Mouse (Mus musculus): Measurements from ENCODE around the gene Dnajb9. TPM values are rescaled to one million over a fixed set of nuclear protein-coding genes. Genes with fewer than 3 reads are reported as not detected.
"Not testable (repeated sequence)": the region's sequence is repeated elsewhere in the genome, so short reads cannot be mapped to it uniquely, and the experiment has no call there.

The Dnajb9 gene
- polyA plus RNA-seq, 1 experiment from 2014 or later, result 30.5 TPM

GRCm38 (mm10) chr12:44221651-44222356 is 11.7 kb upstream of the Dnajb9 start:
- ATAC-seq (replicated peaks; ENCODE audit: insufficient number of reproducible peaks, low FRiP score, low TSS enrichment, low read depth), result no peak; the same call in 1 of the 2 replicates
- no peak overlapping the region for H3K27ac ChIP-seq (replicated peaks; ENCODE audit: low read depth, low read length)
- peak overlapping the region; percentile 63 for H3K4me3 ChIP-seq (ENCODE audit: low read depth, low read length)
- peak overlapping the region; percentile 76 for H3K9ac ChIP-seq (replicated peaks; ENCODE audit: low read length)
- H3K4me1 ChIP-seq (ENCODE audit: control insufficient read depth, insufficient read depth, low read length), result no peaks in the 10 kb centered on the region
- no peaks in the 10 kb centered on the region for H3K27me3 ChIP-seq (ENCODE audit: control insufficient read depth, insufficient read depth, low read length)
- peak overlapping the region; percentile 88 for H3K4me2 ChIP-seq (ENCODE audit: low read depth, low read length)
- no peaks in the 10 kb centered on the region for H3K36me3 ChIP-seq (replicated peaks; ENCODE audit: control insufficient read depth, insufficient read depth, low read depth, low read length)
- under 1% methylated on average over 84 of the region's 89 CpGs for WGBS
- H3K9me3 ChIP-seq (replicated peaks; ENCODE audit: control insufficient read depth, low read length), result no peaks in the 10 kb centered on the region
- peak; percentile 23 for DNase-seq (ENCODE audit: low spot score)

GRCm38 (mm10) chr12:44221070-44221469 is 10.9 kb upstream of the Dnajb9 start, which contains the start of gene Pnpla8:
Gene Pnpla8 (plus strand): TSS chr12:44221370.
- H3K4me3 ChIP-seq (ENCODE audit: low read depth, low read length), result peak within 1 kb of the TSS; percentile 63
- not testable (repeated sequence) for H3K36me3 ChIP-seq (replicated peaks; ENCODE audit: control insufficient read depth, insufficient read depth, low read depth, low read length); H3K27ac ChIP-seq (replicated peaks; ENCODE audit: low read depth, low read length); ATAC-seq (replicated peaks; ENCODE audit: insufficient number of reproducible peaks, low FRiP score, low TSS enrichment, low read depth); H3K9me3 ChIP-seq (replicated peaks; ENCODE audit: control insufficient read depth, low read length); DNase-seq (ENCODE audit: low spot score); H3K27me3 ChIP-seq (ENCODE audit: control insufficient read depth, insufficient read depth, low read length); H3K4me1 ChIP-seq (ENCODE audit: control insufficient read depth, insufficient read depth, low read length)
- H3K4me2 ChIP-seq (ENCODE audit: low read depth, low read length), result peak within 1 kb of the TSS; percentile 88
- H3K9ac ChIP-seq (replicated peaks; ENCODE audit: low read length), result peak within 1 kb of the TSS; percentile 76
- 92% methylated on average over 2 of the region's 2 CpGs for WGBS

- H3K4me3 ChIP-seq (ENCODE audit: low read depth, low read length), result no peak overlapping the region
- ATAC-seq (replicated peaks; ENCODE audit: insufficient number of reproducible peaks, low FRiP score, low TSS enrichment, low read depth), result no peak
- H3K27ac ChIP-seq (replicated peaks; ENCODE audit: low read depth, low read length), result no peak overlapping the region
- no peak overlapping the region for H3K9ac ChIP-seq (replicated peaks; ENCODE audit: low read length)
- H3K9me3 ChIP-seq (replicated peaks; ENCODE audit: control insufficient read depth, low read length), result no peaks in the 10 kb centered on the region
- no peak overlapping the region for H3K4me2 ChIP-seq (ENCODE audit: low read depth, low read length)
- H3K4me1 ChIP-seq (ENCODE audit: control insufficient read depth, insufficient read depth, low read length), result no peaks in the 10 kb centered on the region
- WGBS, result 95% methylated on average over 3 of the region's 3 CpGs
- no peak for DNase-seq (ENCODE audit: low spot score)
- no peaks in the 10 kb centered on the region for H3K36me3 ChIP-seq (replicated peaks; ENCODE audit: control insufficient read depth, insufficient read depth, low read depth, low read length)
- H3K27me3 ChIP-seq (ENCODE audit: control insufficient read depth, insufficient read depth, low read length), result no peaks in the 10 kb centered on the region
These were observed 1.4 kb upstream of the Dnajb9 start for GRCm38 (mm10) chr12:44211555-44211954.

GRCm38 (mm10) chr12:44209141-44209823 is 844 bp downstream of the Dnajb9 start:
- Histone ChIP-seq H3K9me3 (replicated peaks; ENCODE audit: control insufficient read depth, low read length) (no peaks in the 10 kb centered on the region), H3K9ac (replicated peaks; ENCODE audit: low read length) (peak overlapping the region; percentile 87), H3K4me3 (ENCODE audit: low read depth, low read length) (peak overlapping the region; percentile 92), H3K27me3 (ENCODE audit: control insufficient read depth, insufficient read depth, low read length) (no peaks in the 10 kb centered on the region), H3K4me2 (ENCODE audit: low read depth, low read length) (peak overlapping the region; percentile 50), H3K4me1 (ENCODE audit: control insufficient read depth, insufficient read depth, low read length) (no peaks in the 10 kb centered on the region), H3K36me3 (replicated peaks; ENCODE audit: control insufficient read depth, insufficient read depth, low read depth, low read length) (no peaks in the 10 kb centered on the region), H3K27ac (replicated peaks; ENCODE audit: low read depth, low read length) (peak overlapping the region; percentile 76)
- under 1% methylated on average over 37 of the region's 37 CpGs for WGBS
- ATAC-seq (replicated peaks; ENCODE audit: insufficient number of reproducible peaks, low FRiP score, low TSS enrichment, low read depth) (no peak), DNase-seq (ENCODE audit: low spot score) (peak; percentile 47)

GRCm38 (mm10) chr12:44197873-44198525 is 12.1 kb downstream of the Dnajb9 start:
- Histone ChIP-seq H3K36me3 (replicated peaks; ENCODE audit: control insufficient read depth, insufficient read depth, low read depth, low read length) (no peaks in the 10 kb centered on the region), H3K9me3 (replicated peaks; ENCODE audit: control insufficient read depth, low read length) (no peaks in the 10 kb centered on the region), H3K27me3 (ENCODE audit: control insufficient read depth, insufficient read depth, low read length) (no peaks in the 10 kb centered on the region), H3K4me2 (ENCODE audit: low read depth, low read length) (no peak overlapping the region), H3K4me3 (ENCODE audit: low read depth, low read length) (no peak overlapping the region), H3K4me1 (ENCODE audit: control insufficient read depth, insufficient read depth, low read length) (no peaks in the 10 kb centered on the region), H3K27ac (replicated peaks; ENCODE audit: low read depth, low read length) (no peak overlapping the region), H3K9ac (replicated peaks; ENCODE audit: low read length) (no peak overlapping the region)
- no peak for ATAC-seq (replicated peaks; ENCODE audit: insufficient number of reproducible peaks, low FRiP score, low TSS enrichment, low read depth)
- DNase-seq (ENCODE audit: low spot score), result no peak
- 65% methylated on average over 4 of the region's 4 CpGs for WGBS

GRCm38 (mm10) chr12:44181081-44181982 is 28.8 kb downstream of the Dnajb9 start:
- no peaks in the 10 kb centered on the region for H3K9me3 ChIP-seq (replicated peaks; ENCODE audit: control insufficient read depth, low read length)
- H3K4me3 ChIP-seq (ENCODE audit: low read depth, low read length), result no peak overlapping the region
- H3K9ac ChIP-seq (replicated peaks; ENCODE audit: low read length), result no peak overlapping the region
- DNase-seq (ENCODE audit: low spot score) (peak; percentile 75), ATAC-seq (replicated peaks; ENCODE audit: insufficient number of reproducible peaks, low FRiP score, low TSS enrichment, low read depth) (peak; percentile 65; the same call in 1 of the 2 replicates)
- WGBS, result 57% methylated on average over 9 of the region's 9 CpGs
- no peaks in the 10 kb centered on the region for H3K36me3 ChIP-seq (replicated peaks; ENCODE audit: control insufficient read depth, insufficient read depth, low read depth, low read length)
- no peaks in the 10 kb centered on the region for H3K4me1 ChIP-seq (ENCODE audit: control insufficient read depth, insufficient read depth, low read length)
- no peak overlapping the region for H3K27ac ChIP-seq (replicated peaks; ENCODE audit: low read depth, low read length)
- no peaks in the 10 kb centered on the region for H3K27me3 ChIP-seq (ENCODE audit: control insufficient read depth, insufficient read depth, low read length)
- H3K4me2 ChIP-seq (ENCODE audit: low read depth, low read length), result no peak overlapping the region

- no peaks in the 10 kb centered on the region for H3K4me1 ChIP-seq (ENCODE audit: control insufficient read depth, insufficient read depth, low read length)
- no peaks in the 10 kb centered on the region for H3K36me3 ChIP-seq (replicated peaks; ENCODE audit: control insufficient read depth, insufficient read depth, low read depth, low read length)
- H3K4me3 ChIP-seq (ENCODE audit: low read depth, low read length), result no peak overlapping the region
- no peak overlapping the region for H3K9ac ChIP-seq (replicated peaks; ENCODE audit: low read length)
- WGBS, result 86% methylated on average over 2 of the region's 2 CpGs
- no peak for DNase-seq (ENCODE audit: low spot score)
- no peaks in the 10 kb centered on the region for H3K9me3 ChIP-seq (replicated peaks; ENCODE audit: control insufficient read depth, low read length)
- no peak overlapping the region for H3K4me2 ChIP-seq (ENCODE audit: low read depth, low read length)
- H3K27me3 ChIP-seq (ENCODE audit: control insufficient read depth, insufficient read depth, low read length), result no peaks in the 10 kb centered on the region
- no peak overlapping the region for H3K27ac ChIP-seq (replicated peaks; ENCODE audit: low read depth, low read length)
- ATAC-seq (replicated peaks; ENCODE audit: insufficient number of reproducible peaks, low FRiP score, low TSS enrichment, low read depth), result no peak
These were observed 33.1 kb downstream of the Dnajb9 start for GRCm38 (mm10) chr12:44177038-44177355.
